Mouse (Mus musculus) heart, postnatal 25 days (tissue): ENCODE data around the gene Ppp2r5c. TPM values are rescaled to one million over a fixed set of nuclear protein-coding genes. Genes with fewer than 3 reads are reported as not detected.
A peak's percentile ranks its signal among the peaks of the same experiment; 100 is the strongest.

Experiments
- DNase-seq: peaks from one replicate; pipeline ENCODE4 v3.0.0; 2022; ENCODE audit warnings: low spot score
- intact Hi-C: fragments of 180-260 bp; cut with DNase I; formaldehyde crosslinking; loops from one replicate; pipeline ENCODE4 v1.15.1; 2025
- total RNA-seq, 2 experiments: library from RNA; stranded (reverse); gene quantifications; 2 replicates each; pipeline ENCODE4 v1.2.3; 2021

Gene Ppp2r5c
- total RNA-seq, 2 experiments from 2014 or later, result 90.4 to 91.5 TPM

- intact Hi-C loops, result loop anchor here (2.0 to 5.0 kb wide), 2 partner anchors 105 to 139 kb away; no protein-coding TSS in a partner anchor
- DNase-seq, result peak; percentile 98
Observed at GRCm38 (mm10) chr12:110591260-110591883, 144.5 kb downstream of the Ppp2r5c start.

GRCm38 (mm10) chr12:110598527-110598926 is 151.6 kb downstream of the Ppp2r5c start:
- intact Hi-C loops, result loop anchor here (1.0 kb wide), 1 partner anchor 245 kb away; no protein-coding TSS in a partner anchor
- no peak for DNase-seq

- DNase-seq, result no peak
- intact Hi-C loops, result loop anchor here (2.0 kb wide), 1 partner anchor 103 kb away; the partner anchor contains the start of gene Hsp90aa1
Observed at GRCm38 (mm10) chr12:110599791-110600190, 152.9 kb downstream of the Ppp2r5c start.

GRCm38 (mm10) chr12:110600225-110600991 is 153.5 kb downstream of the Ppp2r5c start:
- intact Hi-C loops, result loop anchor here (2.0 kb wide), 1 partner anchor 102 kb away; the partner anchor contains the start of gene Hsp90aa1
- DNase-seq, result no peak

- DNase-seq, result peak; percentile 84
- intact Hi-C loops, result loop anchor here (2.0 kb wide), 1 partner anchor 101 kb away; the partner anchor contains the start of gene Hsp90aa1
Observed at GRCm38 (mm10) chr12:110601241-110602218, 154.6 kb downstream of the Ppp2r5c start, which contains the start of gene Dync1h1. Gene Dync1h1 (plus strand): TSS chr12:110601452.

- DNase-seq, result no peak
Observed at GRCm38 (mm10) chr12:110606161-110606560, 159.2 kb downstream of the Ppp2r5c start.

GRCm38 (mm10) chr12:110606676-110607075 is 159.8 kb downstream of the Ppp2r5c start:
- intact Hi-C loops, result no loop called here
- DNase-seq, result no peak

More at GRCm38 (mm10) chr12:110606161-110606560, 159.2 kb downstream of the Ppp2r5c start:
- intact Hi-C loops, result no loop called here

GRCm38 (mm10) chr12:110608460-110609152 is 161.7 kb downstream of the Ppp2r5c start:
- peak; percentile 76 for DNase-seq
- intact Hi-C loops, result no loop called here

- intact Hi-C loops, result no loop called here
- no peak for DNase-seq
Observed at GRCm38 (mm10) chr12:110609153-110609497, 162.2 kb downstream of the Ppp2r5c start.

GRCm38 (mm10) chr12:110610713-110611112 is 163.8 kb downstream of the Ppp2r5c start:
- intact Hi-C loops, result no loop called here
- DNase-seq, result no peak

GRCm38 (mm10) chr12:110630056-110630455 is 183.1 kb downstream of the Ppp2r5c start:
- intact Hi-C loops, result no loop called here
- no peak for DNase-seq

Other genes starting within 250 kb of the Ppp2r5c start
- not detected for gene Dio3, start 168.1 kb upstream of the Ppp2r5c start, total RNA-seq
- gene Dync1h1, start 154.3 kb downstream of the Ppp2r5c start, total RNA-seq, result 100 to 1,000 TPM; 133 TPM
- gene 1700001K19Rik, start 235.5 kb downstream of the Ppp2r5c start, total RNA-seq, result not detected